Mouse (Mus musculus) hindbrain, embryonic 13.5 days (tissue): ENCODE measurements at regions not wholly inside any gene's neighbourhood (a gene's known extent, or its start where the extent isn't known, plus 50 kb on each side); places are given as distances from the start of the nearest gene placed in this dataset.

Experiments used
- ATAC-seq: fragments of 200-750 bp; cut with Nextera tagmentation; 2 replicates; pipeline ENCODE4 v1.8.0; 2017; ENCODE audit warnings: moderate TSS enrichment; ENCODE audit not compliant: low FRiP score
- H3K27ac ChIP-seq: fragments of 300-500 bp; sonication (generic); 2 replicates; pipeline ENCODE4 v1.5.1; 2015; ENCODE audit warnings: inconsistent platforms, mild to moderate bottlenecking, moderate library complexity
- H3K27me3 ChIP-seq: fragments of 300-500 bp; sonication (generic); 2 replicates; pipeline ENCODE4 v1.6.1; 2015; ENCODE audit warnings: mild to moderate bottlenecking, inconsistent platforms
- H3K36me3 ChIP-seq: fragments of 300-500 bp; sonication (generic); 2 replicates; pipeline ENCODE4 v1.6.1; 2015; ENCODE audit warnings: mild to moderate bottlenecking, inconsistent platforms
- H3K4me1 ChIP-seq: fragments of 300-500 bp; sonication (generic); replicated peaks from 2 replicates; pipeline ENCODE4 v1.6.1; 2015; ENCODE audit warnings: inconsistent platforms
- H3K4me2 ChIP-seq: fragments of 300-500 bp; sonication (generic); 2 replicates; pipeline ENCODE4 v1.6.1; 2015; ENCODE audit warnings: inconsistent platforms, mild to moderate bottlenecking, moderate library complexity
- H3K4me3 ChIP-seq: fragments of 300-500 bp; sonication (generic); 2 replicates; pipeline ENCODE4 v1.5.1; 2015; ENCODE audit warnings: mild to moderate bottlenecking, inconsistent platforms
- H3K9ac ChIP-seq: fragments of 300-500 bp; sonication (generic); 2 replicates; pipeline ENCODE4 v1.6.1; 2015; ENCODE audit warnings: mild to moderate bottlenecking, inconsistent platforms
- H3K9me3 ChIP-seq: fragments of 300-500 bp; sonication (generic); 2 replicates; pipeline ENCODE4 v1.6.1; 2016; ENCODE audit warnings: inconsistent platforms
- WGBS: fragments of 180-500 bp; shearing (Covaris S2); methylation state at CpG from one replicate; pipeline ENCODE4 v1.1.7; 2015; 5-methylcytosine and 5-hydroxymethylcytosine counted together

- no peaks in the 10 kb centered on the region for H3K9me3 ChIP-seq
- peaks cover 11% of the 10 kb centered on the region; the same call in 1 of the 2 replicates for H3K27me3 ChIP-seq
- H3K4me2 ChIP-seq: no peak overlapping the region
- H3K27ac ChIP-seq: no peak overlapping the region
- ATAC-seq: no peak
- 81% methylated on average over 13 of the region's 13 CpGs for WGBS
- no peaks in the 10 kb centered on the region for H3K36me3 ChIP-seq
- no peak overlapping the region for H3K4me3 ChIP-seq
- H3K4me1 ChIP-seq: peaks cover 23% of the 10 kb centered on the region
- H3K9ac ChIP-seq: no peak overlapping the region
Measured at GRCm38 (mm10) chr19:53441449-53442131, 51.2 kb upstream of the Smndc1 start.

- H3K9ac ChIP-seq: no peak overlapping the region
- ATAC-seq: 0 out of 2 replicates have a peak, but pooled peaks have one; percentile 39
Measured at GRCm38 (mm10) chr19:53440327-53441055, 50.1 kb upstream of the Smndc1 start.

More at GRCm38 (mm10) chr19:53440327-53441055, 50.1 kb upstream of the Smndc1 start:
- Histone ChIP-seq H3K9me3 (no peaks in the 10 kb centered on the region), H3K36me3 (no peaks in the 10 kb centered on the region), H3K27ac (no peak overlapping the region), H3K4me1 (peaks cover 23% of the 10 kb centered on the region), H3K4me2 (no peak overlapping the region), H3K4me3 (no peak overlapping the region), H3K27me3 (peaks cover 11% of the 10 kb centered on the region; the same call in 1 of the 2 replicates)
- 31% methylated on average over 10 of the region's 10 CpGs for WGBS
